Mouse (Mus musculus): ENCODE measurements around the gene Lin7c.

Lin7c gene

GRCm38 (mm10) chr2:109942810-109943570, 52.3 kb downstream of the Lin7c start:
- no peak for DNase-seq

GRCm38 (mm10) chr2:109944995-109945394, 54.3 kb downstream of the Lin7c start:
- DNase-seq = no peak

GRCm38 (mm10) chr2:109945532-109945931, 54.9 kb downstream of the Lin7c start:
- no peak for DNase-seq

GRCm38 (mm10) chr2:109946426-109946825, 55.8 kb downstream of the Lin7c start:
- no peak for DNase-seq

- no peak for DNase-seq
Observed at GRCm38 (mm10) chr2:109949519-109949918, 58.9 kb downstream of the Lin7c start.

GRCm38 (mm10) chr2:109950311-109950710, 59.7 kb downstream of the Lin7c start:
- no peak for DNase-seq

Measured in cerebellum, adult 18-20 months (tissue).